Mouse (Mus musculus) midbrain, embryonic 14.5 days (tissue): ENCODE measurements at regions not wholly inside any gene's neighbourhood (a gene's known extent, or its start where the extent isn't known, plus 50 kb on each side); places are given as distances from the start of the nearest gene placed in this dataset.
"Not testable (repeated sequence)": the region's sequence is repeated elsewhere in the genome, so short reads cannot be mapped to it uniquely, and the experiment has no call there.

Experiments
- ATAC-seq: fragments of 200-750 bp; cut with Nextera tagmentation; 2 replicates; pipeline ENCODE4 v1.8.0; 2017; ENCODE audit warnings: moderate number of reproducible peaks, moderate library complexity; ENCODE audit not compliant: low FRiP score, low TSS enrichment
- DNase-seq: peaks from one replicate; pipeline ENCODE4 v3.0.0-alpha.2; 2015
- H3K27ac ChIP-seq: fragments of 300-500 bp; sonication (generic); replicated peaks from 2 replicates; pipeline ENCODE4 v1.5.1; 2014; ENCODE audit warnings: mild to moderate bottlenecking, low read depth, low read length, moderate library complexity
- H3K27me3 ChIP-seq: fragments of 300-500 bp; sonication (generic); 2 replicates; pipeline ENCODE4 v1.6.1; 2014; ENCODE audit warnings: low read length, control low read depth, mixed read lengths; ENCODE audit not compliant: control insufficient read depth, insufficient read depth
- H3K36me3 ChIP-seq: fragments of 300-500 bp; sonication (generic); 2 replicates; pipeline ENCODE4 v1.6.1; 2014; ENCODE audit warnings: low read length, control low read depth; ENCODE audit not compliant: control insufficient read depth, insufficient read depth
- H3K4me1 ChIP-seq: fragments of 300-500 bp; sonication (generic); 2 replicates; pipeline ENCODE4 v1.6.1; 2014; ENCODE audit warnings: mild to moderate bottlenecking, antibody characterized with exemption, low read length, control low read depth; ENCODE audit not compliant: control insufficient read depth, insufficient read depth
- H3K4me2 ChIP-seq: fragments of 300-500 bp; sonication (generic); 2 replicates; pipeline ENCODE4 v1.6.1; 2014; ENCODE audit warnings: mild to moderate bottlenecking, low read length, moderate library complexity
- H3K4me3 ChIP-seq: fragments of 300-500 bp; sonication (generic); replicated peaks from 2 replicates; pipeline ENCODE4 v1.5.1; 2014; ENCODE audit warnings: low read depth, low read length
- H3K9ac ChIP-seq: fragments of 300-500 bp; sonication (generic); replicated peaks from 2 replicates; pipeline ENCODE4 v1.6.1; 2014; ENCODE audit warnings: mild to moderate bottlenecking, low read length, moderate library complexity
- H3K9me3 ChIP-seq: fragments of 300-500 bp; sonication (generic); 2 replicates; pipeline ENCODE4 v1.6.1; 2016; ENCODE audit warnings: low read length, control low read depth, mixed read lengths; ENCODE audit not compliant: control insufficient read depth
- WGBS: fragments of 180-500 bp; shearing (Covaris S2); extraction: QIAGEN DNeasy Blood & Tissue Kit; methylation state at CpG from one replicate; pipeline ENCODE4 v1.1.7; 2014; 5-methylcytosine and 5-hydroxymethylcytosine counted together

- H3K4me3 ChIP-seq, result no peak overlapping the region
- no peak overlapping the region for H3K4me2 ChIP-seq
- ATAC-seq (no peak), DNase-seq (no peak)
- no peak overlapping the region for H3K27ac ChIP-seq
- no peak overlapping the region for H3K9ac ChIP-seq
- 79% methylated on average over 2 of the region's 2 CpGs for WGBS
- H3K9me3 ChIP-seq, result no peaks in the 10 kb centered on the region
- no peaks in the 10 kb centered on the region for H3K36me3 ChIP-seq
- no peaks in the 10 kb centered on the region for H3K4me1 ChIP-seq
- H3K27me3 ChIP-seq, result no peaks in the 10 kb centered on the region
These were observed 3516.8 kb downstream of the 9330182O14Rik start for GRCm38 (mm10) chr15:43650818-43651500.

DNA sequence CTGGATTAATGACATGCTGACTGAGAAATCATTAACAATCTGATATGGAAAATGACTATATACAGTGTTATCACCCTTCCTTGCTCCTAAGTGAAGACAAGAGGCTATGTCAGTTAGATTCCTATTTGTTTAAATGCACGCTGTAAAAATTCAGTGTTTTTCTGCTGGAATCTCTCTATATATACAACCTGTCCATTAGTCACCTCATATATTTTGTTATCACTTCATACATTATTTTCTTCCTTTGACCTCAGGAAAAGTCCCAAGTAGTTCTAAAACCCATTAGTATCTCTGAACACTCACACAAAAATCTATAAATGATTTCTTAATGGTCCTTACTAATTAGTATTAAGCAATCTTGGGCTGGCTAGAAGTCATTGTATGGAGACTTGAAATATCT lies 3529.5 kb downstream of the 9330182O14Rik start:
- H3K27me3 ChIP-seq, result no peaks in the 10 kb centered on the region
- no peak overlapping the region for H3K9ac ChIP-seq
- no peak for ATAC-seq
- no peaks in the 10 kb centered on the region for H3K9me3 ChIP-seq
- H3K4me3 ChIP-seq, result no peak overlapping the region
- H3K4me1 ChIP-seq, result no peaks in the 10 kb centered on the region
- no peak overlapping the region for H3K4me2 ChIP-seq
- H3K36me3 ChIP-seq, result no peaks in the 10 kb centered on the region
- H3K27ac ChIP-seq, result no peak overlapping the region
- no peak for DNase-seq
- 80% methylated on average over 1 of the region's 1 CpGs for WGBS

- Histone ChIP-seq H3K4me2 (no peak overlapping the region), H3K36me3 (no peaks in the 10 kb centered on the region), H3K9me3 (no peaks in the 10 kb centered on the region), H3K4me3 (no peak overlapping the region), H3K4me1 (no peaks in the 10 kb centered on the region), H3K27me3 (no peaks in the 10 kb centered on the region), H3K27ac (no peak overlapping the region), H3K9ac (no peak overlapping the region)
- WGBS, result 61% methylated on average over 1 of the region's 1 CpGs
- no peak for ATAC-seq
- no peak for DNase-seq
These were observed 3544.7 kb downstream of the 9330182O14Rik start for GRCm38 (mm10) chr15:43678844-43679243.

DNA sequence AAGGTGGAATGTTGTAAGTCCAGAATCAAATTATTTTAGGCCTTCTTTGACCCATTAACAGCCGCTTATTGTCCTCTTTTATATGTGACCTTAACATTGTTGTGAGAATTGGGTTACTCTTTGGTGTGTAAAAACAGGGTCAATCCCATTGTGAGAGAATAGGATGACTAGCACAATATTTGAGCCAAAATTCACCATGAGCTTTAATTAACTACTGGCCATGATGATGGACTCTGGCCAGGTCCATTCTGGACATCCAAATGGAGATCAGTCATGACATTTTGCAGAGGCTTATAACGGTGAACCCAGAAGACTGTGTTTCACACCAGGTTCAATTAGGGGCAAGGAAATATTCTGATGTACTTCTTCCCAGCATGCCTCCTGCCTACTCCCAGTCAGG lies 3548.0 kb downstream of the 9330182O14Rik start:
- H3K4me3 ChIP-seq, result no peak overlapping the region
- H3K4me2 ChIP-seq, result no peak overlapping the region
- H3K36me3 ChIP-seq, result no peaks in the 10 kb centered on the region
- no peak overlapping the region for H3K9ac ChIP-seq
- H3K9me3 ChIP-seq, result no peaks in the 10 kb centered on the region
- no peak overlapping the region for H3K27ac ChIP-seq
- no peak for DNase-seq
- 87% methylated on average over 2 of the region's 2 CpGs for WGBS
- H3K27me3 ChIP-seq, result no peaks in the 10 kb centered on the region
- H3K4me1 ChIP-seq, result no peaks in the 10 kb centered on the region
- no peak for ATAC-seq

DNA sequence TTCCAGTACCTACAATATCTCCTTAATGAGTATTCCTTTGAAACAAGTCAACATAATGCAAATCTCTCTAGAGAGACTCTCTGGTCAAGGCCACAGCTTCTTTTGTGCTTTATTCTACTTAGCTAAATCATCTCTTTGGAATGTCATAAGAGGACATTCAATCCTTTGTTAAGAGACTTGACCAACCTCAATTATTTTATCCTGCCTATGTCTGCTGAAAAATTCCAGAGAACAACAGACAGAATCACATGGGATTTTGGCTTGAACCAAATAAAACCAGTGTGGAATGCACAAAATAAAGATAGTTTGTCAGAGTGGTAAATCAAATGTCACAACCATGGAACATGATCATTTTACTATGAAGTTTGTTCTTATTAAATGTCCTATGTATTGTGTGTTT lies 3557.8 kb downstream of the 9330182O14Rik start:
- H3K9me3 ChIP-seq, H3K4me2 ChIP-seq, H3K36me3 ChIP-seq, H3K4me3 ChIP-seq, DNase-seq, H3K4me1 ChIP-seq, H3K9ac ChIP-seq, H3K27me3 ChIP-seq, ATAC-seq, H3K27ac ChIP-seq: not testable (repeated sequence)

DNA sequence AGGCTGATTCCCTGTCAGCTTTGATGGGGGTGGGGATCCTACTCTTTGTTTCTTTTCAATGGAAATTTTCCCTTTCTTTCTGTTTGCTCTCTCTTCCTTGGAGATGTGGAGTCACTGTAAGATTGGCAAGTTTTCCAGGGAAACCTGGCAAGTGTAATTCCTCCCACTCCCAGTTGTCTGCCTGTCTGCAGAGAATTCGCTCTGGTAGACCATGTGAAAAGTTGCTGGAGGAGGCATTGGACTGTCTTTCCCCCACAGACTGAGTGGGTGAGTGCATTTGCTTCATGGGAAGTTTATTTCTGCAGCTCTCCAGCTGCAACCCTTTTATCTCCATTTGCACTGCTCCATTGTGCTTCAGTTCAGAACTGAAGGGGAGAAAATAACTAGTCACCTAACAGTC lies 3561.3 kb downstream of the 9330182O14Rik start:
- no peak for ATAC-seq
- no peak for DNase-seq
- Histone ChIP-seq H3K4me1 (no peaks in the 10 kb centered on the region), H3K36me3 (no peaks in the 10 kb centered on the region), H3K4me3 (no peak overlapping the region), H3K9ac (no peak overlapping the region), H3K27me3 (no peaks in the 10 kb centered on the region), H3K9me3 (no peaks in the 10 kb centered on the region), H3K4me2 (no peak overlapping the region), H3K27ac (no peak overlapping the region)
- WGBS, result 58% methylated on average over 1 of the region's 1 CpGs

GRCm38 (mm10) chr15:43717035-43717434 lies 3582.9 kb downstream of the 9330182O14Rik start:
- H3K4me1 ChIP-seq, result no peaks in the 10 kb centered on the region
- no peak overlapping the region for H3K27ac ChIP-seq
- 100% methylated on average over 1 of the region's 1 CpGs for WGBS
- H3K4me3 ChIP-seq, result no peak overlapping the region
- no peak for ATAC-seq
- H3K27me3 ChIP-seq, result no peaks in the 10 kb centered on the region
- H3K9ac ChIP-seq, result no peak overlapping the region
- H3K4me2 ChIP-seq, result no peak overlapping the region
- no peaks in the 10 kb centered on the region for H3K9me3 ChIP-seq
- DNase-seq, result no peak
- H3K36me3 ChIP-seq, result no peaks in the 10 kb centered on the region

DNA sequence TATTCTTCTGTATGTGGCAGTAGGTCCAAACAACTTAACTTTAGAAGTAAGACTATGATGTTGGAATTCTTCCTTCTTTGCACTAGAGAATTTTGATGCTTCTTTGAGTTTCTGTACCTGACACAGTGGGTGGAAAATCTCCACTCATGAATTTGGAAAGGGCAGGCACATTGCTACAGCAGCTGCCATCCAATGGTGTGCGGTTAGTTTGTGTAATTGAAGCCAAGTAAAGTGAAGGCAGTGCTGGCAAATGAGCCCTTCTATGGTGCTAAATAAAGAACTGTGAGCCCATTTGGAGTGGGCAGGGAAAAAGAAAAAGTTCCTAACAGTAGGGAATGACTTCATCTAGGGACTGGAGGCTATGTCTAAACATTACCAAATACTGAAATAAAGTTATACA lies 3583.4 kb downstream of the 9330182O14Rik start:
- Histone ChIP-seq H3K27me3 (no peaks in the 10 kb centered on the region), H3K27ac (no peak overlapping the region), H3K4me2 (no peak overlapping the region), H3K4me3 (no peak overlapping the region), H3K4me1 (no peaks in the 10 kb centered on the region), H3K36me3 (no peaks in the 10 kb centered on the region), H3K9ac (no peak overlapping the region), H3K9me3 (no peaks in the 10 kb centered on the region)
- 95% methylated on average over 1 of the region's 1 CpGs for WGBS
- ATAC-seq, result no peak
- no peak for DNase-seq

DNA sequence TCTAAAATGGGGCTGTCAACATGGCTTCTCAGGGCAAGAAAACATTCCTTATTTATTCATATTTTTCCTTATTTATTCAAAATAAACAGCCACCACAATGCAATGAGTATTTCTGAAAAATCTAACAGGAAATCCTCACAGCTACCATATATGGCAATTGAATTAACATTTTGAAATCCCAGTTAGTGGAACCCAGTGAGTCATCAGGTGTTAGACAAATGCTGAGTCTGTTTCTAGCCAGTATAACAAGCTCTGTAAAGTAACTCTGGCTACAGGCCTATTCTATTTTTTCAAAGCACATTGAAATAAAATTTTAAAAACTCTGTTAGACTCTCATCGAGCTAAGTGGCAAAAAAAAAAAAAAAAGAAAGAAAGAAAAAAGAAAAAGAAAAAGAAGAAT lies 3586.8 kb downstream of the 9330182O14Rik start:
- DNase-seq (no peak), ATAC-seq (no peak)
- Histone ChIP-seq H3K4me2 (no peak overlapping the region), H3K36me3 (no peaks in the 10 kb centered on the region), H3K27me3 (no peaks in the 10 kb centered on the region), H3K4me1 (no peaks in the 10 kb centered on the region), H3K27ac (no peak overlapping the region), H3K4me3 (no peak overlapping the region), H3K9ac (no peak overlapping the region), H3K9me3 (no peaks in the 10 kb centered on the region)
- 84% methylated on average over 1 of the region's 1 CpGs for WGBS
